Mouse (Mus musculus) limb, embryonic 13.5 days (tissue): ENCODE results near the gene Ndufb2. TPM values are rescaled to one million over a fixed set of nuclear protein-coding genes. Genes with fewer than 3 reads are reported as not detected.

Experiments
- ATAC-seq: fragments of 200-750 bp; cut with Nextera tagmentation; 2 replicates; pipeline ENCODE4 v1.8.0; 2017; ENCODE audit warnings: low read depth, moderate number of reproducible peaks, moderate TSS enrichment; ENCODE audit not compliant: low FRiP score
- H3K27ac ChIP-seq: fragments of 300-500 bp; sonication (generic); 2 replicates; pipeline ENCODE4 v1.5.1; 2015; ENCODE audit warnings: inconsistent platforms, mild to moderate bottlenecking, moderate library complexity
- H3K27me3 ChIP-seq: fragments of 300-500 bp; sonication (generic); 2 replicates; pipeline ENCODE4 v1.6.1; 2015; ENCODE audit warnings: mild to moderate bottlenecking, inconsistent platforms
- H3K36me3 ChIP-seq: fragments of 300-500 bp; sonication (generic); 2 replicates; pipeline ENCODE4 v1.6.1; 2015; ENCODE audit warnings: inconsistent platforms, mild to moderate bottlenecking, moderate library complexity
- H3K4me1 ChIP-seq: fragments of 300-500 bp; sonication (generic); 2 replicates; pipeline ENCODE4 v1.6.1; 2015; ENCODE audit warnings: inconsistent platforms
- H3K4me2 ChIP-seq: fragments of 300-500 bp; sonication (generic); replicated peaks from 2 replicates; pipeline ENCODE4 v1.6.1; 2015; ENCODE audit warnings: inconsistent platforms, mild to moderate bottlenecking, moderate library complexity
- H3K4me3 ChIP-seq: fragments of 300-500 bp; sonication (generic); 2 replicates; pipeline ENCODE4 v1.5.1; 2015; ENCODE audit warnings: moderate library complexity, mild to moderate bottlenecking, inconsistent platforms
- H3K9ac ChIP-seq: fragments of 300-500 bp; sonication (generic); 2 replicates; pipeline ENCODE4 v1.6.1; 2015; ENCODE audit warnings: mild to moderate bottlenecking, inconsistent platforms
- H3K9me3 ChIP-seq: fragments of 300-500 bp; sonication (generic); 2 replicates; pipeline ENCODE4 v1.6.1; 2016; ENCODE audit warnings: inconsistent platforms
- WGBS: fragments of 180-500 bp; shearing (Covaris S2); methylation state at CpG from one replicate; pipeline ENCODE4 v1.1.7; 2015; 5-methylcytosine and 5-hydroxymethylcytosine counted together
- polyA plus RNA-seq: library from polyadenylated mRNA; unstranded; fragments of >200 nt; fragmentation: Nextera tagmentation; extraction: Ambion mirVana; gene quantifications from 2 replicates; pipeline ENCODE4 v1.2.1, GENCODE M21; 2015

Gene Ndufb2
- 333 and 336 TPM in 2 replicates for polyA plus RNA-seq

GRCm38 (mm10) chr6:39592401-39593214 lies at the start of gene Ndufb2:
TSS of gene Ndufb2 (plus strand) at chr6:39592574.
- peaks cover 40% of the 10 kb centered on the region for H3K36me3 ChIP-seq
- peaks cover 12% of the 10 kb centered on the region for H3K4me1 ChIP-seq
- WGBS = under 1% methylated on average over 56 of the region's 56 CpGs
- H3K4me2 ChIP-seq = peak within 1 kb of the TSS; percentile 68
- H3K27ac ChIP-seq = peak within 1 kb of the TSS; percentile 90
- no peaks in the 10 kb centered on the region for H3K27me3 ChIP-seq
- H3K4me3 ChIP-seq = peak within 1 kb of the TSS; percentile 79
- no peaks in the 10 kb centered on the region for H3K9me3 ChIP-seq
- H3K9ac ChIP-seq = peak within 1 kb of the TSS; percentile 86
- peak; percentile 98 for ATAC-seq

GRCm38 (mm10) chr6:39542631-39543597 lies 49.5 kb upstream of the Ndufb2 start:
- 9% methylated on average over 15 of the region's 15 CpGs for WGBS
- ATAC-seq = peak; percentile 88
- H3K27me3 ChIP-seq = no peaks in the 10 kb centered on the region

GRCm38 (mm10) chr6:39543769-39544420 lies 48.5 kb upstream of the Ndufb2 start:
- no peak for ATAC-seq
- H3K9me3 ChIP-seq = no peaks in the 10 kb centered on the region
- H3K9ac ChIP-seq = no peak overlapping the region
- WGBS = 41% methylated on average over 15 of the region's 15 CpGs
- H3K4me1 ChIP-seq = peaks cover 57% of the 10 kb centered on the region
- peaks cover 8% of the 10 kb centered on the region for H3K36me3 ChIP-seq
- peak overlapping the region; percentile 53 for H3K4me2 ChIP-seq
- no peak overlapping the region for H3K4me3 ChIP-seq
- peak overlapping the region; percentile 96 for H3K27ac ChIP-seq
- no peaks in the 10 kb centered on the region for H3K27me3 ChIP-seq

More at GRCm38 (mm10) chr6:39542631-39543597, 49.5 kb upstream of the Ndufb2 start:
- Histone ChIP-seq H3K27ac (peak overlapping the region; percentile 96), H3K9ac (peak overlapping the region; percentile 43; the same call in 1 of the 2 replicates), H3K9me3 (no peaks in the 10 kb centered on the region), H3K4me1 (peaks cover 67% of the 10 kb centered on the region), H3K4me3 (peak overlapping the region; percentile 11; the same call in 1 of the 2 replicates), H3K36me3 (peaks cover 3% of the 10 kb centered on the region; the same call in 1 of the 2 replicates), H3K4me2 (peak overlapping the region; percentile 53)

- WGBS = 70% methylated on average over 7 of the region's 7 CpGs
- H3K4me3 ChIP-seq = no peak overlapping the region
- H3K9ac ChIP-seq = no peak overlapping the region
- H3K27me3 ChIP-seq = no peaks in the 10 kb centered on the region
- peaks cover 42% of the 10 kb centered on the region for H3K4me1 ChIP-seq
- H3K9me3 ChIP-seq = no peaks in the 10 kb centered on the region
- ATAC-seq = no peak
- H3K4me2 ChIP-seq = no peak overlapping the region
- peak overlapping the region; percentile 96; the same call in 1 of the 2 replicates for H3K27ac ChIP-seq
- H3K36me3 ChIP-seq = peaks cover 12% of the 10 kb centered on the region
These were observed 46.9 kb upstream of the Ndufb2 start for GRCm38 (mm10) chr6:39545474-39545873.

GRCm38 (mm10) chr6:39548030-39548429 lies 44.3 kb upstream of the Ndufb2 start:
- Histone ChIP-seq H3K4me3 (no peak overlapping the region), H3K4me1 (peaks cover 30% of the 10 kb centered on the region), H3K9me3 (no peaks in the 10 kb centered on the region), H3K4me2 (no peak overlapping the region), H3K27me3 (no peaks in the 10 kb centered on the region), H3K36me3 (peaks cover 12% of the 10 kb centered on the region), H3K27ac (no peak overlapping the region), H3K9ac (no peak overlapping the region; the same call in 1 of the 2 replicates)
- no peak for ATAC-seq
- 75% methylated on average over 5 of the region's 5 CpGs for WGBS

- peaks cover 28% of the 10 kb centered on the region for H3K4me1 ChIP-seq
- H3K36me3 ChIP-seq = peaks cover 25% of the 10 kb centered on the region
- 67% methylated on average over 8 of the region's 8 CpGs for WGBS
- ATAC-seq = no peak
- no peak overlapping the region for H3K4me3 ChIP-seq
- H3K9me3 ChIP-seq = no peaks in the 10 kb centered on the region
- no peak overlapping the region for H3K4me2 ChIP-seq
- H3K27ac ChIP-seq = no peak overlapping the region
- no peak overlapping the region for H3K9ac ChIP-seq
- no peaks in the 10 kb centered on the region for H3K27me3 ChIP-seq
These were observed 40.3 kb upstream of the Ndufb2 start for GRCm38 (mm10) chr6:39551981-39552636.

GRCm38 (mm10) chr6:39554888-39555647 lies 37.3 kb upstream of the Ndufb2 start:
- Histone ChIP-seq H3K9ac (no peak overlapping the region), H3K4me2 (peak overlapping the region; percentile 80)

GRCm38 (mm10) chr6:39555648-39555945 lies 36.8 kb upstream of the Ndufb2 start:
- Histone ChIP-seq H3K36me3 (peaks cover 13% of the 10 kb centered on the region), H3K9me3 (no peaks in the 10 kb centered on the region), H3K9ac (no peak overlapping the region), H3K4me1 (peaks cover 46% of the 10 kb centered on the region), H3K4me3 (peak overlapping the region; percentile 88), H3K4me2 (peak overlapping the region; percentile 80), H3K27me3 (no peaks in the 10 kb centered on the region), H3K27ac (no peak overlapping the region)
- ATAC-seq = no peak
- WGBS = 83% methylated on average over 2 of the region's 2 CpGs

More at GRCm38 (mm10) chr6:39554888-39555647, 37.3 kb upstream of the Ndufb2 start:
- ATAC-seq = no peak
- Histone ChIP-seq H3K9me3 (no peaks in the 10 kb centered on the region), H3K36me3 (peaks cover 13% of the 10 kb centered on the region), H3K27ac (no peak overlapping the region), H3K27me3 (no peaks in the 10 kb centered on the region), H3K4me1 (peaks cover 46% of the 10 kb centered on the region), H3K4me3 (peak overlapping the region; percentile 88)
- WGBS = 80% methylated on average over 12 of the region's 12 CpGs

GRCm38 (mm10) chr6:39556900-39557659 lies 35.3 kb upstream of the Ndufb2 start:
- Histone ChIP-seq H3K9me3 (no peaks in the 10 kb centered on the region), H3K27ac (peak overlapping the region; percentile 94), H3K4me3 (peak overlapping the region; percentile 88), H3K27me3 (no peaks in the 10 kb centered on the region), H3K4me1 (peaks cover 45% of the 10 kb centered on the region), H3K9ac (peak overlapping the region; percentile 97), H3K4me2 (peak overlapping the region; percentile 80), H3K36me3 (peaks cover 13% of the 10 kb centered on the region)
- peak; percentile 73 for ATAC-seq
- 1% methylated on average over 51 of the region's 54 CpGs for WGBS

- Histone ChIP-seq H3K4me1 (peaks cover 40% of the 10 kb centered on the region), H3K27ac (peak within 1 kb of the TSS; percentile 94), H3K27me3 (no peaks in the 10 kb centered on the region), H3K36me3 (peaks cover 13% of the 10 kb centered on the region), H3K4me3 (peak within 1 kb of the TSS; percentile 88), H3K4me2 (peak within 1 kb of the TSS; percentile 80), H3K9me3 (no peaks in the 10 kb centered on the region), H3K9ac (peak within 1 kb of the TSS; percentile 97)
- under 1% methylated on average over 41 of the region's 50 CpGs for WGBS
- ATAC-seq = peak; percentile 95
These were observed 34.6 kb upstream of the Ndufb2 start, which contains the start of gene Dennd2a for GRCm38 (mm10) chr6:39557723-39558261. TSS of gene Dennd2a (minus strand) at chr6:39557867.
